Mouse (Mus musculus) limb, embryonic 14.5 days (tissue): ENCODE results near the gene Tmem259. TPM values are rescaled to one million over a fixed set of nuclear protein-coding genes. Genes with fewer than 3 reads are reported as not detected.

Source experiments
- ATAC-seq: fragments of 200-750 bp; cut with Nextera tagmentation; 2 replicates; pipeline ENCODE4 v1.8.0; 2017; ENCODE audit warnings: low read depth, moderate number of reproducible peaks, moderate TSS enrichment; ENCODE audit not compliant: low FRiP score
- DNase-seq: peaks from one replicate; pipeline ENCODE4 v3.0.0-alpha.2; 2015; ENCODE audit warnings: low spot score
- H3K27ac ChIP-seq: fragments of 300-500 bp; sonication (generic); replicated peaks from 2 replicates; pipeline ENCODE4 v1.5.1; 2014; ENCODE audit warnings: low read depth, mild to moderate bottlenecking, low read length, moderate library complexity, mixed read lengths
- H3K27me3 ChIP-seq: fragments of 300-500 bp; sonication (generic); 2 replicates; pipeline ENCODE4 v1.6.1; 2014; ENCODE audit warnings: low read length, mixed read lengths; ENCODE audit not compliant: control insufficient read depth, insufficient read depth
- H3K36me3 ChIP-seq: fragments of 300-500 bp; sonication (generic); 2 replicates; pipeline ENCODE4 v1.6.1; 2014; ENCODE audit warnings: mild to moderate bottlenecking, low read length, moderate library complexity, mixed read lengths; ENCODE audit not compliant: control insufficient read depth, insufficient read depth
- H3K4me1 ChIP-seq: fragments of 300-500 bp; sonication (generic); 2 replicates; pipeline ENCODE4 v1.6.1; 2014; ENCODE audit warnings: antibody characterized with exemption, low read length, mixed read lengths; ENCODE audit not compliant: control insufficient read depth, insufficient read depth
- H3K4me2 ChIP-seq: fragments of 300-500 bp; sonication (generic); replicated peaks from 2 replicates; pipeline ENCODE4 v1.6.1; 2014; ENCODE audit warnings: low read depth, mild to moderate bottlenecking, low read length, moderate library complexity; ENCODE audit not compliant: severe bottlenecking
- H3K4me3 ChIP-seq: fragments of 300-500 bp; sonication (generic); replicated peaks from 2 replicates; pipeline ENCODE4 v1.5.1; 2014; ENCODE audit warnings: low read length
- H3K9ac ChIP-seq: fragments of 300-500 bp; sonication (generic); 2 replicates; pipeline ENCODE4 v1.6.1; 2014; ENCODE audit warnings: mild to moderate bottlenecking, low read depth, low read length, moderate library complexity; ENCODE audit not compliant: severe bottlenecking
- H3K9me3 ChIP-seq: fragments of 300-500 bp; sonication (generic); 2 replicates; pipeline ENCODE4 v1.6.1; 2016; ENCODE audit warnings: low read length; ENCODE audit not compliant: control insufficient read depth
- POLR2A ChIP-seq: fragments of 200-500 bp; IDR thresholded peaks from 2 replicates; pipeline ENCODE4 v1.8.0; 2012; ENCODE audit warnings: inconsistent platforms, mild to moderate bottlenecking, moderate library complexity, borderline replicate concordance; ENCODE audit not compliant: insufficient read depth, insufficient read length; ENCODE audit errors: extremely low read depth
- WGBS: fragments of 180-500 bp; shearing (Covaris S2); extraction: QIAGEN DNeasy Blood & Tissue Kit; methylation state at CpG from one replicate; pipeline ENCODE4 v1.1.7; 2014; 5-methylcytosine and 5-hydroxymethylcytosine counted together
- polyA plus RNA-seq, 2 experiments: library from polyadenylated mRNA; depleted of rRNA in 1 of 2; stranded (reverse) in 1 of 2; unstranded in 1 of 2; fragments of >200 nt; fragmentation: Nextera tagmentation in 1 of 2; extraction: Ambion mirVana in 1 of 2; gene quantifications; 2 replicates each; pipeline versions ENCODE4 v1.2.1 to v1.2.3; 2012 to 2014

Tmem259 gene
- polyA plus RNA-seq, 2 experiments = 24.5 to 260 TPM

DNA sequence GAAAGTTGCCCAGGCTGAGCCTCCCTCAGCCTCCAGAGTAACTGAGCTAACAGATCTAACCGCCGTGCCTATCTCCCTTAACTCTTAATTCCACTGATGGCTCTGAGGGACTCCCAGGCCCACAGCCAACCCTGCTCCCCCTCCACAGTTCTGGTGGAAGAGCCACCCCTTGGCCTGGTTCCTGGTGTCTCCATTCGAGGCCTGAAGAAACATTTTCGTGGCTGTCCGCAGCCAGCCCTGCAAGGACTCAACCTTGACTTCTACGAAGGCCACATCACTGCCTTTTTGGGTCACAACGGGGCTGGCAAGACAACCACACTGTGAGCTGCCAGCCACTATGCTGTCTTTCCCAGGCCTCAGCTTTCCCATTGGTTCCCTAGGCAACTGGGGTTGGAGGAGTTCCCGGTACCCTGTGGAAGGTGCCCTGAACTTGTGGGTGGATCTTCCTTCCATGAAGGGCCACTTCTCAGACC, 20.1 kb upstream of the Tmem259 start:
- H3K27ac ChIP-seq = no peak overlapping the region
- ATAC-seq = no peak
- H3K9me3 ChIP-seq = no peaks in the 10 kb centered on the region
- TF ChIP-seq POLR2A = no peak
- H3K4me3 ChIP-seq = no peak overlapping the region
- H3K36me3 ChIP-seq = no peaks in the 10 kb centered on the region
- WGBS = 88% methylated on average over 8 of the region's 8 CpGs
- no peak overlapping the region for H3K9ac ChIP-seq
- H3K4me2 ChIP-seq = no peak overlapping the region
- peaks cover 8% of the 10 kb centered on the region; the same call in 1 of the 2 replicates for H3K4me1 ChIP-seq
- peaks cover 10% of the 10 kb centered on the region; the same call in 1 of the 2 replicates for H3K27me3 ChIP-seq
- no peak for DNase-seq

DNA sequence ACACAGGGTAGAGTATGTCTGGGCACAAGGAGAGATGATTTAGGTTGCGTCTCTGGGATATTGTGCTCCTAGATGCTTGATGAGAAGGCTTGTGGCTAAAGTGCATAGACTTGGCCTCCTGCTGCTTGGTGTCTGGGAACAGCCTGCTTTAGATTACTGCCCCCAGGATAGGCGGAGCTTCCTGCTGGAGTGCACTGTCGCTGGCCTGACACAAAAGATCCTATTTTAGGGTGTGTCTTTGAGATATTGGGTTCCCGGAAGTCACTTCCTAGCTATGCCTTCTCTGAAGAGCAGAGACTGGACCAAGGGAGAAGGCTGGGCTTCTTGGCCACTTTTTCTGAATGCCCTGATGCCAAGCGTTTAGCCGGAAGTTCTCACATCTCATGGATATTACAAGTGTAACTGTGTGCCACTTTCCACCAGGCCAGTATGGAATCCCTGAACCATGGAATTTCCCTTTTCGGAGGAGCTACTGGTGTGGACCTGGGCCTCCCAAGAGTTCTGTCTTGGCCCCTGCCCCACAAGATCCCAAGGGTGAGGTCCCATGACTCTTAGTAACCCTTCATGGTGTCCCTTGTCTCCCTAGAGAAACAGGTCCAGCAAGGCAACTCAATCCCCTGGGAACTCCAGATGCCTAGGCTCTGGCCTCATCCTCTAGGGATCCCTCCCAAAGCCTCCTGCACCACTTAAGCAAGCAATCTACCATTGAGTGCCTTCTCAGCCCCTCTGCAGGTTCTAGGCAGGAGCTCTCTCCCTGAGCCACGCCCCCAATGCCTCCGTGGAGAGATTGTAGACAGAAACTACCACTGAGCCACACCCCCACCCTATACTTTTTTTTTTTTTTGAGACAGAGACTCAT, 19.5 kb upstream of the Tmem259 start:
- H3K4me3 ChIP-seq = no peak overlapping the region
- H3K4me2 ChIP-seq = no peak overlapping the region
- TF ChIP-seq POLR2A = no peak
- ATAC-seq (no peak), DNase-seq (no peak)
- peaks cover 10% of the 10 kb centered on the region; the same call in 1 of the 2 replicates for H3K27me3 ChIP-seq
- WGBS = 59% methylated on average over 9 of the region's 9 CpGs
- H3K4me1 ChIP-seq = peaks cover 8% of the 10 kb centered on the region; the same call in 1 of the 2 replicates
- no peak overlapping the region for H3K27ac ChIP-seq
- no peaks in the 10 kb centered on the region for H3K36me3 ChIP-seq
- no peaks in the 10 kb centered on the region for H3K9me3 ChIP-seq
- no peak overlapping the region for H3K9ac ChIP-seq

DNA sequence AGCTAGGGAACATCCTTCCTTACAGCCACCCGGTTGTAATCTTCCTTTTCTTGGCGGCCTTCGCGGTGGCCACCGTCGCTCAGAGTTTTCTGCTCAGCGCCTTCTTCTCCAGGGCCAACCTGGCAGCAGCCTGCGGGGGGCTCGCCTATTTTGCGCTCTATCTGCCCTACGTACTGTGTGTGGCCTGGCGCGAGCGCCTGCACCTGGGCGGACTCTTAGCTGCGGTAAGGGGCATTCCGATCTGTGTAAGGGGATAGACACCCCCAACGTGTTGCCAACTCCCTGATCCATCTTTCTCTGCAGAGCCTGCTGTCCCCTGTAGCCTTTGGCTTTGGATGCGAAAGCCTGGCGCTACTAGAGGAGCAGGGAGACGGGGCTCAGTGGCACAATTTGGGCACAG, 18.7 kb upstream of the Tmem259 start:
- H3K27ac ChIP-seq = no peak overlapping the region
- H3K27me3 ChIP-seq = peaks cover 10% of the 10 kb centered on the region; the same call in 1 of the 2 replicates
- TF ChIP-seq POLR2A = no peak
- ATAC-seq (no peak), DNase-seq (no peak)
- H3K4me3 ChIP-seq = no peak overlapping the region
- H3K4me1 ChIP-seq = peaks cover 9% of the 10 kb centered on the region
- H3K4me2 ChIP-seq = no peak overlapping the region
- 0 out of 2 replicates have a peak overlapping the region, but pooled peaks have one; percentile 16 for H3K9ac ChIP-seq
- no peaks in the 10 kb centered on the region for H3K36me3 ChIP-seq
- H3K9me3 ChIP-seq = no peaks in the 10 kb centered on the region
- 23% methylated on average over 20 of the region's 21 CpGs for WGBS

DNA sequence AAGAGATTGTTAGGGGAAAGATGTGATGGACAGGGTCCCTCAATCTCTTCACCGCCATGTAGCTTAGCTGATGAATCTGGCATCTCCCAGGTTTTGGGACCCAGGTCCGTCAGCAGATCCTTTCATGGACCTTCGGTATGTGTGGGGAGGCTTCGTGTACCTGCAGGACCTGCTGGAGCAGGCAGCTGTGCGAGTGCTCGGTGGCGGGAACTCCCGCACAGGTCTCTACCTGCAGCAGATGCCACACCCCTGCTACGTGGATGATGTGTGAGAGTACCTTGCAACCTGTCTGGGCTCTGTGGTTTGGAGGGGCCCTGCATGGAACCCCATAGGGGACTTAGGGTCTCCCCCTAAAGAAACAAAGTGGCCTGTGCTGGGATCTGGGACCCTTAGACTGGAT, 17.8 kb upstream of the Tmem259 start:
- TF ChIP-seq POLR2A = no peak
- Histone ChIP-seq H3K4me3 (no peak overlapping the region), H3K27ac (no peak overlapping the region), H3K36me3 (no peaks in the 10 kb centered on the region), H3K4me2 (no peak overlapping the region), H3K9me3 (no peaks in the 10 kb centered on the region), H3K9ac (no peak overlapping the region), H3K27me3 (peaks cover 10% of the 10 kb centered on the region; the same call in 1 of the 2 replicates), H3K4me1 (peaks cover 13% of the 10 kb centered on the region)
- WGBS = 65% methylated on average over 9 of the region's 9 CpGs
- DNase-seq = no peak
- no peak for ATAC-seq

DNA sequence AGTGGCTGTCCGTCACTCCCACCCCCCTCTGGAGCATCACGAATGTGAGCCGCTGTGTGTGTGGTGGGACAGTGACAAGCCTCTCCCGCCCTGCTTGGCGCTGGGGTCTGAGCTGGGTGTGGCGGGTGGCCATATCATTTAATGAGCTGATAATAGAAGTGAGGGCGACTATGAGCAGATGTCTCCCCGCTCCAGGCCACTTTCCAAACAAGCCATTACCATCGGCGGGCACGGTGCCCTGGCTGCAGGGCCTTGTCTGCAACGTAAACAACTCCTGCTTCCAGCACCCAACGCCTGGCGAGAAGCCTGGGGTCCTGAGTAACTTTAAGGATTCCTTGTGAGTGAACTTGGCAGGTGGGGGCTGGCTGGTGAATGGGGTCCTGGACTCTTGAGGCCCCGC, 13.7 kb upstream of the Tmem259 start:
- no peaks in the 10 kb centered on the region for H3K9me3 ChIP-seq
- peak overlapping the region; percentile 49; the same call in 1 of the 2 replicates for H3K4me3 ChIP-seq
- WGBS = 7% methylated on average over 15 of the region's 15 CpGs
- peak overlapping the region; percentile 94 for H3K4me2 ChIP-seq
- peaks cover 7% of the 10 kb centered on the region for H3K4me1 ChIP-seq
- DNase-seq = no peak
- no peak for TF ChIP-seq POLR2A
- no peak overlapping the region for H3K9ac ChIP-seq
- peaks cover 22% of the 10 kb centered on the region for H3K36me3 ChIP-seq
- ATAC-seq = no peak
- H3K27me3 ChIP-seq = peaks cover 4% of the 10 kb centered on the region; the same call in 1 of the 2 replicates
- no peak overlapping the region for H3K27ac ChIP-seq
